Mouse (Mus musculus) CH12.LX (cell line): ENCODE measurements around the gene Krt24. TPM values are rescaled to one million over a fixed set of nuclear protein-coding genes. Genes with fewer than 3 reads are reported as not detected.

ENCODE experiments used
- DNase-seq: peaks from one replicate; pipeline ENCODE4 v3.0.0-alpha.2; 2013; ENCODE audit errors: extremely low read depth
- H3K27ac ChIP-seq: 2 replicates; pipeline ENCODE4 v1.5.1; 2012; ENCODE audit warnings: low read depth, mild to moderate bottlenecking, control low read depth, moderate library complexity; ENCODE audit not compliant: insufficient read depth
- H3K27me3 ChIP-seq: replicated peaks from 2 replicates; pipeline ENCODE3; 2012; ENCODE audit warnings: inconsistent platforms
- H3K36me3 ChIP-seq, 2 experiments: replicated peaks in 1 of 2; 2 replicates each; pipeline versions ENCODE3 to v1.6.1; 2012; ENCODE audit warnings: inconsistent platforms in 1 of 2, low read length in 1 of 2, mild to moderate bottlenecking in 1 of 2, mixed read lengths in 1 of 2, moderate library complexity in 1 of 2; ENCODE audit not compliant: control insufficient read depth in 1 of 2, insufficient read depth in 1 of 2
- H3K4me1 ChIP-seq, 2 experiments: 2 replicates each; pipeline ENCODE4 v1.6.1; 2012; ENCODE audit warnings: inconsistent platforms in 1 of 2, moderate library complexity in 1 of 2; ENCODE audit not compliant: insufficient read depth in 2 of 2, control insufficient read depth in 1 of 2
- H3K4me2 ChIP-seq: 2 replicates; pipeline ENCODE4 v1.6.1; 2012; ENCODE audit warnings: low read depth, mild to moderate bottlenecking, control low read depth; ENCODE audit not compliant: poor library complexity, insufficient read depth, severe bottlenecking
- H3K4me3 ChIP-seq, 3 experiments: fragments of 150-350 bp in 1 of 3; sonication (generic) in 1 of 3; replicated peaks in 1 of 3; 2 replicates each; pipeline versions ENCODE3 to v1.5.1; 2011 to 2012; ENCODE audit warnings: low read depth in 2 of 3, low read length in 2 of 3, mild to moderate bottlenecking in 2 of 3, moderate library complexity in 2 of 3, control low read depth in 1 of 3, improper control_type of control experiment in 1 of 3, inconsistent platforms in 1 of 3, mixed read lengths in 1 of 3; ENCODE audit not compliant: poor library complexity in 1 of 3
- H3K79me2 ChIP-seq: replicated peaks from 2 replicates; pipeline ENCODE4 v1.6.1; 2012; ENCODE audit warnings: mild to moderate bottlenecking, moderate library complexity; ENCODE audit not compliant: control insufficient read depth, poor library complexity, insufficient read depth, severe bottlenecking; ENCODE audit errors: extremely low read depth
- H3K9ac ChIP-seq: 2 replicates; pipeline ENCODE4 v1.6.1; 2012; ENCODE audit warnings: low read depth, mild to moderate bottlenecking, control low read depth, moderate library complexity; ENCODE audit not compliant: insufficient read depth
- H3K9me3 ChIP-seq: replicated peaks from 2 replicates; pipeline ENCODE3; 2012; ENCODE audit warnings: low read length, inconsistent platforms, mixed read lengths
- CHD1 ChIP-seq: IDR thresholded peaks from 2 replicates; pipeline ENCODE4 v1.6.1; 2012; ENCODE audit warnings: low read depth, low read length, improper control_type of control experiment, inconsistent platforms
- CHD2 ChIP-seq: IDR thresholded peaks from 2 replicates; pipeline ENCODE4 v1.6.1; 2011; ENCODE audit warnings: low read length, improper control_type of control experiment
- CTCF ChIP-seq, 2 experiments: IDR thresholded peaks in 1 of 2; conservative IDR thresholded peaks in 1 of 2; 2 replicates each; pipeline ENCODE4 v1.5.1; 2011 to 2012; ENCODE audit warnings: low read depth in 2 of 2, low read length in 2 of 2, improper control_type of control experiment in 1 of 2, inconsistent platforms in 1 of 2, mild to moderate bottlenecking in 1 of 2, moderate library complexity in 1 of 2
- ELF1 ChIP-seq: IDR thresholded peaks from 2 replicates; pipeline ENCODE4 v1.6.1; 2014; ENCODE audit warnings: low read depth, mild to moderate bottlenecking, inconsistent platforms, low read length, improper control_type of control experiment
- EP300 ChIP-seq: IDR thresholded peaks from 2 replicates; pipeline ENCODE4 v1.6.1; 2011; ENCODE audit warnings: low read length, improper control_type of control experiment
- HCFC1 ChIP-seq: IDR thresholded peaks from 2 replicates; pipeline ENCODE4 v1.6.1; 2012; ENCODE audit warnings: low read depth, mild to moderate bottlenecking, inconsistent platforms, low read length, improper control_type of control experiment
- JUN ChIP-seq: IDR thresholded peaks from 2 replicates; pipeline ENCODE4 v1.6.1; 2011; ENCODE audit warnings: low read depth, mild to moderate bottlenecking, low read length, improper control_type of control experiment, moderate library complexity; ENCODE audit not compliant: insufficient read depth
- KAT2A ChIP-seq: IDR thresholded peaks from 2 replicates; pipeline ENCODE4 v1.6.1; 2012; ENCODE audit warnings: low read length, improper control_type of control experiment, inconsistent platforms; ENCODE audit not compliant: insufficient replicate concordance
- MAFK ChIP-seq: IDR thresholded peaks from 2 replicates; pipeline ENCODE4 v1.6.1; 2011; ENCODE audit warnings: low read length, improper control_type of control experiment; ENCODE audit not compliant: insufficient replicate concordance
- MAZ ChIP-seq: IDR thresholded peaks from 2 replicates; pipeline ENCODE4 v1.6.1; 2012; ENCODE audit warnings: low read depth, mild to moderate bottlenecking, inconsistent platforms, low read length, improper control_type of control experiment, moderate library complexity
- MXI1 ChIP-seq: IDR thresholded peaks from 2 replicates; pipeline ENCODE4 v1.6.1; 2011; ENCODE audit warnings: mild to moderate bottlenecking, low read depth, low read length, improper control_type of control experiment
- MYC ChIP-seq: IDR thresholded peaks from 2 replicates; pipeline ENCODE4 v1.6.1; 2011; ENCODE audit warnings: low read depth, mild to moderate bottlenecking, improper control_type of control experiment, low read length
- POLR2A ChIP-seq: IDR thresholded peaks from 2 replicates; pipeline ENCODE4 v1.6.1; 2011; ENCODE audit warnings: low read depth, mild to moderate bottlenecking, improper control_type of control experiment, low read length
- RAD21 ChIP-seq: IDR thresholded peaks from 2 replicates; pipeline ENCODE4 v1.6.1; 2011; ENCODE audit warnings: low read depth, mild to moderate bottlenecking, low read length, improper control_type of control experiment, moderate library complexity
- SIN3A ChIP-seq: IDR thresholded peaks from 2 replicates; pipeline ENCODE4 v1.6.1; 2012; ENCODE audit warnings: low read length, improper control_type of control experiment, inconsistent platforms
- ZC3H11A ChIP-seq: IDR thresholded peaks from 2 replicates; pipeline ENCODE4 v1.6.1; 2012; ENCODE audit warnings: low read depth, mild to moderate bottlenecking, inconsistent platforms, low read length, improper control_type of control experiment
- ZKSCAN1 ChIP-seq: IDR thresholded peaks from 2 replicates; pipeline ENCODE4 v1.6.1; 2012; ENCODE audit warnings: low read depth, inconsistent platforms, low read length, improper control_type of control experiment, borderline replicate concordance
- ZMIZ1 ChIP-seq: IDR thresholded peaks from 2 replicates; pipeline ENCODE4 v1.6.1; 2012; ENCODE audit warnings: low read depth, mild to moderate bottlenecking, inconsistent platforms, low read length, improper control_type of control experiment
- ZNF384 ChIP-seq: IDR thresholded peaks from 2 replicates; pipeline ENCODE4 v1.6.1; 2012; ENCODE audit warnings: low read depth, low read length, improper control_type of control experiment, inconsistent platforms
- dilution Hi-C: fragments of 300-500 bp; cut with MboI; formaldehyde crosslinking; loops from 2 replicates; pipeline ENCODE4 v1.14.3; 2020; ENCODE audit warnings: low sequenced_read_pairs; ENCODE audit not compliant: extremely low pct_unique_long_range_greater_than_20kb, extremely low pct_ligation_motif_present
- in situ Hi-C: fragments of 300-500 bp; cut with MboI; formaldehyde crosslinking; loops from 3 replicates; pipeline ENCODE4 v1.14.3; 2019; ENCODE audit warnings: low sequenced_read_pairs, low pct_ligation_motif_present, low pct_unique_long_range_greater_than_20kb, mixed read lengths
- polyA plus RNA-seq: library from polyadenylated mRNA; unstranded; fragments of >175 nt; gene quantifications from 2 replicates; pipeline ENCODE4 v1.2.1, GENCODE M21; 2012; ENCODE audit warnings: low read depth; ENCODE audit not compliant: insufficient read length
- total RNA-seq, 2 experiments: library from RNA; depleted of rRNA; stranded (reverse); fragments of 300-350 nt in 1 of 2; fragments of >200 nt in 1 of 2; gene quantifications; 2 replicates each; pipeline ENCODE4 v1.2.3; 2012 to 2014

Gene Krt24
- total and polyA plus RNA-seq, 3 experiments: not detected

DNA sequence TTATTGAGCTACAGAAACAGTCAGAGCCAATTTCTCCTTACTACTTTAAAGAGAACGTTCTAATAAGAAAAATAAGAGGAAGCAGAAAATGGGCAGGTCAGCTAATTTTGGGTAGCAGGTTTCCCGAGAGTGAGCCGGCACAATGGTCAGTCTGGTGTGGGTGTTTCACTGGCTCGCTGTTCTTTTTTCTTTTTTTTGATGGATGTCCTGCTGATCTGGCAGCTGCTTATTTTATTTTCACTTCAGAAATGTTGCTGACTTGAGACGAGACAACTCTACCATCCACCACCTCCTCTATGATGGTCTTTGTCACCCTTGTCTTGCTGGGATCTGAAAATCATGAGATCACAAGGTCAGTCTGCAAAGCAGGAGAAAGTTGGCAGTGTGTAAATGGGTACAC, 5.1 kb downstream of the Krt24 start:
- Histone ChIP-seq H3K4me2 (peak overlapping the region; percentile 5; the same call in 1 of the 2 replicates), H3K9ac (no peak overlapping the region), H3K79me2 (no peaks in the 10 kb centered on the region), H3K27me3 (peaks cover 6% of the 10 kb centered on the region), H3K4me1 (peaks cover 4 to 10% of the 10 kb centered on the region in 2 experiments; a peak in 2 of 4 replicates), H3K4me3 (no peak overlapping the region), H3K36me3 (no peaks in the 10 kb centered on the region), H3K9me3 (no peaks in the 10 kb centered on the region), H3K27ac (no peak overlapping the region)
- in situ Hi-C loops: no loop called here
- dilution Hi-C loops: no loop called here
- TF ChIP-seq MYC (no peak), HCFC1 (no peak), SIN3A (no peak), MAFK (0 out of 2 replicates have a peak, but pooled peaks have one; percentile 39), ZC3H11A (no peak), CTCF (conservative IDR thresholded peaks at IDR 0.05 in 1 of 2, IDR thresholded peaks at IDR 0.05 in 1 of 2; ENCODE audit: low read depth in 2 of 2, low read length in 2 of 2) (no peak), ELF1 (no peak)
- no peak for DNase-seq

DNA sequence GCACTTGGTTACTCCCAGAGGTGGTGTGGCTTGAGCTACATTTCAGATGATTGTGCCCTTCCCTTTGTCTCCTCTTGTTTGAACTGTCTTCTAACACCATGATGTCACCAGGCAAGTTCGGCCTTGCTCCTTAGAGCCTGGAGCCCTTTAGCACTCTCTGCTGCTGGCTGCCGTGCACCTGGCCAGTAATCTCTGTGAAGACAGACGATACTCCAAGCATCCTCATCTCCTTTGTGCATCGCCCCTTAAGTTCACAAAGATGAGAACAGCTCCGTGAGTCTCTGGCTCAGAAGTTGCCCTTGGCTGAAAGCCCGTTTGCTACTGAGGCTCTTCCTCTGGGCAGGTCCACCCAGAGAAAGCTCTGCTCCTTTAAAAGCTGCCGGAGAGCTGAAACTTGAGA, 8.3 kb downstream of the Krt24 start:
- in situ Hi-C loops: no loop called here
- Histone ChIP-seq H3K79me2 (no peaks in the 10 kb centered on the region), H3K4me2 (no peak overlapping the region)
- TF ChIP-seq EP300: no peak
- no peak for TF ChIP-seq MYC
- TF ChIP-seq JUN: no peak
- TF ChIP-seq ZNF384: no peak
- no peak for TF ChIP-seq MAZ
- TF ChIP-seq ELF1: no peak
- no peak for TF ChIP-seq HCFC1
- no peak for TF ChIP-seq ZMIZ1
- TF ChIP-seq POLR2A: no peak
- TF ChIP-seq KAT2A: no peak
- no peak for TF ChIP-seq MXI1
- TF ChIP-seq SIN3A: no peak
- no peak for TF ChIP-seq CHD1
- TF ChIP-seq RAD21: no peak
- no peak for TF ChIP-seq CHD2
- no peak for TF ChIP-seq ZKSCAN1
- TF ChIP-seq, all 38 proteins: peak for 0
- Histone ChIP-seq H3K9ac (no peak overlapping the region), H3K36me3 (no peaks in the 10 kb centered on the region), H3K4me1 (0 out of 4 replicates have a peak, but pooled peaks cover 0 to 2% of the 10 kb centered on the region in 2 experiments), H3K9me3 (no peaks in the 10 kb centered on the region), H3K27ac (no peak overlapping the region), H3K4me3 (no peak overlapping the region), H3K27me3 (peaks cover 11% of the 10 kb centered on the region)
- dilution Hi-C loops: no loop called here
- DNase-seq: no peak
